Mouse (Mus musculus) right cerebral cortex, postnatal 36 days (tissue): ENCODE data around the gene Arhgap21.

Experiments used
- DNase-seq, 2 experiments: peaks; one replicate each; pipeline ENCODE4 v3.0.0; 2022; ENCODE audit warnings: low spot score in 2 of 2, mixed read lengths in 1 of 2

Arhgap21 gene

DNA sequence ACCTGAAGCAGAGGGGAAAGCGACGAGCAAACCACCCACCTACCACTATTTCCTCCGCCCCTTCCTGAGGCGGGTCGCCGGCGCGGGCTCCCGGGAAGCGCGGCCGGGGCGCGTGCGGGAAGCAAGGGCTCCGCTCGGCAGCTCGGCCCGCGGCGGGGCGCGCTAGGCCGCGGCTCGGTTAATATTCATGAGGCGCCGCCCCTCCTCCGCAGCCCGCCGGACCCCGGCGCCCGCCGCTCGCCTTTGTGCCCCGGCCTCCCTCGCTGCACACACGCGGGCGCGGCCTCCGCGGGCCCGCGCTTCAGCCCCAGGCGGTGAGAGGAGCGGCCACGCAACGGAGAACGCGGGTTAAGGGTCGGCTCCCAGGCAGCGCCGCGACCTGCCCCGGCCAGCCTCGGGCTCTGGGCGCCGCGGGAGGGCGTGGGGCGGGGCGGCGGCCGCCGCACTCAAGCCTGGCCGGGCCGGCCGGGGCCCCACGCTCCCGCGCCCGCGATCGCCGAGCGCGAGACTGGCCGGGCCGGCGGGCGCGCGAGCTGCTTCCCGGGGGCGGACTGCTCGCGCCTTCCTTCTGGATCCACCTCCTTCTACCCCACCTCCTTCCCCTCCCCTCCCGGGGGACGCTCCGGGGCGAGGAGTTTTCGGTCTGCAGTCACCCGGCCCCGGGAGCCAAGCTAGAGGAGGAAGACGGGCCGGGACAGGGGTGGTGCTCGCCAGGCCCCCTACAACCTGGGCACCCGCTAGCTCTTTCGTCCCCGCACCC is at the start of gene Arhgap21:
TSS of gene Arhgap21 (minus strand) at position 441 of the 760 bp plus-strand sequence.
- DNase-seq, result peak; percentile 64 to 65

DNA sequence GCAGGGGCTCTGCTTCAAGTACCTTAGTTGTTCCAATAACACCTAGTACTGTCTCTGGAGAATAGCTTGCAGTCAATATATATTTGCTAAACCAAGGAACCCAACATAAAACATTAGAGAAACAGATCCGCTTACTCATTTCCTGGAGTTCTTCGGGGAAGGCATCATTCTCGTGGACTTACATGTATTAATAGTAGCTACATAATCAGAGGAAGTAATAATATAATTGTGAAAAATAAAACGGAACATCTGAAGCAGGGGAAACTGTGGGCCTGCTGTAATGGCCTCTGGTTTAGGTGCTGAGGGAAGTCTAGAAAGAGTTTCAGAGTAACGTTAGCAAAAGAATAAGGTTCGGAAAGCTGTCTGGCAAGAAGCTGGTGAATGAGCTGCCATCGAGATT is 47.9 kb upstream of the Arhgap21 start:
- no peak for DNase-seq

DNA sequence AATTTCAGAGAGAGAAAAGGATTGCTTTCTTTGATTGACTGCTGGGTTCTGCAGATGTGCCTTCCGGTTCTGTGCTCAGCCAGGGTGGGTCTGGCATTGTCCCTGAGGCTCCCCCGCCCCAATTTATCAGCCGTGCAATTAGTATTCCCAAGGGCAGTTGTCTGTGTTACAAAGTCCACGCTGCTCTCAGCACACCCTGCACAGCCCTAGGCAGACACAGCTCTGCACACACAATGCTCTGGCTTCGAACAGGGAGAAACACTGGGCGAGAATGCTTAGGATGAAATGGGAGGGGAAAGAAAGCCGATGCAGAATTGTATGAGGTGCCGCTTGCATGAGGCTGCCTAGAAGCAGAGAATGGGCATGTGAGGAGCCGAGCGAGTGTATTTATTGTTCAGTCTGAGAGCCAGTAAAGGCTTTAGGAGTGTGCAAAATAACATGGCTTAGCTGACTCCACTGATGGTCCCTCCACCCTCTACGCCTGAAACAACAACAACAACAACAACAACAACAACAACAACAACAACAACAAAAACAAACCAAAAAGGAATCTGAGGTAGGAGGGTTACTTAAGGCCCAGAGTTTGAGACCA is 42.2 kb upstream of the Arhgap21 start:
- no peak for DNase-seq

DNA sequence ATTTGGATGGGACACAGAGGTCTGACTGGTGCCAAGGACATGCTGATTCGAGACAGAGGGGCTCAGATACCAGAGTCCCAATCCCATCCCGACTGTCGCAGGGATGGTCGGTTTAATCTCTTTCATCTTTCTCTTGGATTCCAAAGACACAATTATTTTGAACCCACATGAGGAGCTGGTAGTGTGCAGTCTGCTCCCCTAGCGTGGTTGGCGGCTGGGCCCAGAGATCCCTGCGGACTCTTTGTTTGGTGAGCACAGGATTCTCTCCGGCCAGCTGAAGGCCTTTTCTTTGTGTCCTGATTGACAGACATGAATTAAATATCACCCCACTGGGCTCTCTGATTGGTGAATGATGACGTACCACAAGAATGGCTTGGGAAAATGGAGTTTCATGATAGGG is 41.5 kb upstream of the Arhgap21 start:
- DNase-seq, result no peak

DNA sequence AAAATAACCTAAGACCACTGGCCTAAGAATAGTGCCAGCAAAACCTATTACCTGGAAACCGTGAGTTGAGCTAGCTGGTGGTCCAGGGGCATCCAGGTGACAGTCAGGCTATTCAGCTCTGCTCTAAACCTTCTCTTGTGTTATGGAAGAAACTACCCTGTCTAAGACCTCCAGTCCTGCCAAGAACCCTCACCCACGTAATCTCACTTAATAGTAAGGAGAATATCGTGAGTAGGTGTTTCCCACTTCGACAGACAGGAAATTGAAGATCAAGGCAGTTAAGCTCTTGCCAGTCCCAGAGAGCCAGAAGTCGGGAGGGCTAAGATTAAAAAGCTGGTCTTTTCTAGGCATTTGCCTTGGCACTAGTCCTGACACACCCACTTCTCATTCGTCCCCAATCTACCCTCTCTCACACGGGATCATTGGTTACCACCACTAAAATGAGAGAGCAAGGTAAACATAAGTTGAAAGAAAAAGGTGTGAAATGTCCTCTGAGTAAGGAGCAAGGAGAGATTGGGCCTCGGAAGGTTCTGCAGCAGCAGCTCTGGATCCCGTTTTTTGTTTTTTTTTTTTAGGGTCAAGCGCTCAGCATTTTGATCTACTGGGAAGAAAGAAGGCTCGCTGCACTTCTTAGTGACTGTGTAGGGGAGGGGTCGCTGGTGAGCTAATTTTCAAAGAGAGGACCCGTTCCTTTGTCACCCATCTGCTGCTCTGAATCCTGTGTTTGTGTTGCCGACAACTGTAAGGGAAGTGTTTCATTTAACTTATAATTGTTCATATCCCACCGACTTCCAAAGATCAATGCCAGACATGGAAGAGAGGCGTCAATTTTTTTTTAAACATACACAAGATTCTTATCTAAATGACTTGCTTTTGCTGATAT is 40.8 kb upstream of the Arhgap21 start:
- no peak for DNase-seq

DNA sequence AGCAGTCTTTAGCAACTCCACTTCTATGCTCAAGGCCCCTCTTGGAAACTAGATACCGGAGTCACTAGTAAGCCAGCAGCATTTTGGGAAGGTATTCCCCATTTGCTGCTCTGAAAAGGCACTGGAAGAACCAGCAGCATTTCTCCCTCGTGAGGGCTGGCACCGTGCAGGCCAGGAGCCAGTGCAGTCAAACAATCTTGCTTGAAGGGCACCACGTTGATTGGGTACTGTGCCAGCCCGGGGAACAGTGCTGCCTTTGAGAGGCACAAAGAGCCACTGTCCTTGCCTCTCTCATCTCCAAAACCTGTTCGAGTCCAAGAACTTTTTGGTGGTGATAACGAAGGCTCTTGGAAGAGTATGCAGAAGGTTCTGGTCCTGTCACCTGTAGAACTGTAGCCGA is 33.9 kb upstream of the Arhgap21 start:
- peak; percentile 32 to 34 for DNase-seq

DNA sequence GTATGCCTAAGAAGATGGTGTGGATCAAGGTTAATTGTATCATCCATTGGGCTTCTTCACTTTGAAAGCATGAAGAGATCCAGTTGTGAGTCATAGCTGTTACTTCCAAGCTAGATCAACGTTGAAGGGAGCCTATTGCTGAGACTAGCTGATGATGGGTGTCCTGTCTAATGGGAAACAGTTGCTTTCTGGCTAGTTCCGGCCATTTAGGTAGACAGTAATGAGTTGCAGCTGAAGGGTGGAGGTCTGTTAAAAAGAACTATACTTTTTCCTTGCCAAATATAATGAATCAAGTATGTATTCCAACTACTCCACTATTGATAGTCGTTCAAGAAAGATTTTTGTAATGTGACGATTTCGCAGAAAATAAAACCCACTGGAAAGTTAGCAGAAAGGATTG is 32.5 kb upstream of the Arhgap21 start:
- no peak for DNase-seq

DNA sequence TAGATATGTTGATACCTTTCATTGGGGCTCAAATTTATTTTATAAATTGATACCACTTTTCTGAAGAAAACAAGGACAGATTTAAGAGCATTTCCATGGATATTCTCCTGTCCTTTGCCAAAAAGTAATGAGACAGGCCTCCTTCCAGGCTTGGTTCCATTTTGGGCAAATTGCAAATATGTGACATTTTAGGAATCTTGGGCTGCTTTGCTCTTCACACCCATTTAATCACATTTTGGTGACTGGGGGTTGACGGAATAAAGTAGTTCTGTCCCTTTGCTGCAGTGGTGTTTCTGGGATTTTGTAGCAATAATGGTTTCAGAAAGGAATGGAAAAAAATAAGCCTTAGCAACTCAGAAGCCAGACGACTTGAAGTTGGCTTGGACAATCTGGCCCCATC is 26.9 kb upstream of the Arhgap21 start:
- DNase-seq, result no peak

DNA sequence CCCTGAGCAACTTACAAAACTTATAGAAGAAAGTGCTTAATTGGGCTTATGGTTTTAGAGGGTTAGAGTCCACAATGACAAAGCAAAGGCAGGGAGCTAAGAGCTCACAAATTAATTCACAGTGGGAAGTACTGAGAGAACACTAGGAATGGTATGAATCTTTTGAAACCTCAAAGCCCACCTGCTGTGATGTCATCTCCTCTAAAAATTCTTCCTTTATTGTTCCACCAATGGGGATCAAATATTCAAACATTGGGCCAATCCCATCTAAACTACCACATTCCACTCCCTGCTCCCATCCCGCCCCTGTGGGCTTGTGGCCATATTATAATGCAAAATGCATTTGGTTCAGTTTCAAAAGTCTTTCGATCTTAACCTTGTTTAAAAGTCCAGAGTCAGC is 22.8 kb upstream of the Arhgap21 start:
- no peak for DNase-seq

DNA sequence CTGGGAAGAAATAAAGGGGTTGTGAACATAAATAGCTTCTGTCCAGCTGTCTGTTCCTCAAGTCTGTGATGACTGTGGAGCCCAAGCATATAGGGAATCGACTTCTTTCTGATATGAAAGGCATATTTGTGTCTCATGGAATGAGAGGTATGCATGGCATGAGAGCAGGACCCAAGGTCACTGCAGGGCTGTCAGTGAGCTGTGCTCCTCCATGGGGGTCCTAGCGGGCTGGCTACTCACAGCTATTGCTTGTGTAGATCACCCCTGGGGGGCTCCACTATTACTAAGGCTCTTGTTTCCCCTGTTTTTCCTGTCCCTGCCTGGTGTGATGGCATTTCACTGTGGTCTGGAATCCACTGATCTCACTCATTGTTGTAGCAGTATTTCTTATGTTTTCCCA is 22.2 kb upstream of the Arhgap21 start:
- no peak for DNase-seq

DNA sequence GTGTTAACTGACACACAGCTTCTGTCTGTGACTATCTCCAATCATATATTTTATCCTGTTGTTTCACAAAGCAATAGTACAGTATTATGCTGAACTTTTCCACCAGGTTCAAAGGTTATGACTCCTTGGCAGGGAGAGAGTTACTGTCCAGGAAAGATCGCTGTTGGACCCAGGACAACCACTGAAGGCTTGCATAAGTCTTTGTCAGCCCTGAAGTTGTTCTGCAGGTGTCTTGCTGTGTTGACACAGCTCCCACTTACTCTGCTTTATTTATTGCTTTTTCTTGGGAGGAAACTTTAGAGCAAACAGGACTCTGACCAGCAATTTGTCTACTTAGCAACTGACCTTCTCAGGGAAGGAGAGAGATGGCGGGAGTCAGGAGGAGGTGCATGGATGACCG is 21.4 kb upstream of the Arhgap21 start:
- DNase-seq, result no peak

DNA sequence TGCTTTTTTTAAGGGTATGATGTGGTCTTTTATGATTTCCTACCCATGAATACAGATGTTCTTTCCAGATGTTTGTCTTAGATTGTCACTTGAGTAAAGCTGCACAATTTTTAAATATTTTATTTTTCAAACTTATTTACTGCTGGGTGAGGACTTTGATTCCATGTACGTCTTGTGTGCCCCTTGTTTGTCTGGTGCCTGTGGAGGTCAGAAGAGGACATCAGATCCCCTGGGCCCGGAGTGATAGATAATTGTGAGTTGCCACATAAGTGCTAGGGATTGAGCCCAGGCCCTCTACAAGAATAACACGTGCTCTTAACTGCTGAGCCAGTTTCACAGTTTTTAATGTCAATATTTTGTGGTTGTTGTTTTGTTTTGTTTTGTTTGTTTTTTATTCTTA is 19.1 kb upstream of the Arhgap21 start:
- no peak for DNase-seq

DNA sequence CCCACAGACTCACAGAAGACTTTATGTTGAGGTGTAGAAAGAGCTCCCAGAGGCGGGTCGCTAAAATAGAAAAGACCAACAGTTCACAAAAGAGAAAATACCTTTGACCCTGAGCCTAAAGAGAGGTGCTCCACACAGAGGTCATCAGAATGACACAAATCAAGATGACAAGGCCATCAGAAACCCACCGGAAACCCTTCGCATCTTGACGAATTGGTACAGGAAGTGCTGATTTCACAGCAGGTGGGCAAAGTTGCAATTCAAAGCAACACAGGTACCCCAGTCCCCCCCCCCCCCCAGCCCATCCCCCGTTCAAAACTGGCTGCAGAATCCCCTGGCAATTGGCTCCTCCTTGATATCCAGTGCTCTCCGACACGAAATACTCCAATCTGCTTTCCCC is 10.0 kb upstream of the Arhgap21 start:
- DNase-seq, result no peak

DNA sequence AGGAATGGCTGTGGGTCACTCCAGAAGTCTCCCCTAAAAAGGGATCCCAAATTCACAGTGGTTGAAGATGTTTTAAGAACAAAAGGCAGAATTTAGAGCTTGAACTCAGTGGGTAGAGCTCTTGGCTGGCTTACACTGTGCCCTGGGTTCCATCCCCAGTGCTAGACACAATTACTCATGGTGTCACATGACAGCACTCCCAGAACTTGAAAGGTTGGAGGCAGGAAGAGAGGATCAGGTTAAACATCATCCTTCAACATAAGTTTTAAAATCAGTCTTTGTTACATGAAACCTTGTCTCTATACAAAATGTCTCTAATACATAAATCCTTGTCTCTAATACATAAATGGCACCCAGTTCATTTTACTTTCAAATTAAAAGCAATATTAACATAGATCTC is 8.4 kb upstream of the Arhgap21 start:
- DNase-seq, result no peak

DNA sequence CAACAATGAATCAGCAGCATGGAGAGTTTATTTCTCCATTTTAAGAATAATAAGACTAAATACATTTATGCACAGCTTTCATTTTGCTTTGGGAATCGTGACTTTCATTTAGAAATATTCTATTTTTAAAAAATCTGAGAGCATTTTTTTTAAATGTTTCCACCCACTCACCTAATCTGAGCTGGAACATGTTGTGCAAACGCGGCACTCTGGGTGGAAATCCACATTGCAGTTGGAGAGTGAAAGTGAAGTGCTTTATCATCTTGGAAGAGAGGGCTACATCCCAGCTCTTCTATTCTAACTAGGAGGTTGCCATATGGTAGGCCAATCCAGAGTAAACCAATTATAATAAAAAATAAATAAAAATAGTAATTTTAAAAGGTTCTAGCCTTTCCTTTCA is 4.8 kb upstream of the Arhgap21 start:
- DNase-seq, result peak; percentile 31 to 63

DNA sequence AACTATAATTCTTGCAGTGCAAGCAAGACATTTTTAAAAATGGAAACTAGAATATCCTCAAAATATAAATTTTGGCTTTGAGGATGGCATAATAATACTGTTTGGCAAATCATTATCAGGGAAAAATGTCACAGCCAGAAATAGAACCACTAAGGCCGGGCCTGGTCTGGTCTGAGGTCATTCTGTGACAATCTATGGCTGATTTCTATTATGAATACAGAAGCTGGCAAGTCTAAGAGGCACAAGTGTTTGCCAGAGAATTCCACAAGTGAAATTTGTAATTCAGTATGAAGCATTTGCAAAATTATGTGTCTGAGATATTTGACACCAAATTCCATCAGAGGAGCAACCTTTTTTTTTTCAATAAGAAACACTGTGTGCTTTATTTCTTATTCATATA is 3.5 kb upstream of the Arhgap21 start:
- no peak for DNase-seq

DNA sequence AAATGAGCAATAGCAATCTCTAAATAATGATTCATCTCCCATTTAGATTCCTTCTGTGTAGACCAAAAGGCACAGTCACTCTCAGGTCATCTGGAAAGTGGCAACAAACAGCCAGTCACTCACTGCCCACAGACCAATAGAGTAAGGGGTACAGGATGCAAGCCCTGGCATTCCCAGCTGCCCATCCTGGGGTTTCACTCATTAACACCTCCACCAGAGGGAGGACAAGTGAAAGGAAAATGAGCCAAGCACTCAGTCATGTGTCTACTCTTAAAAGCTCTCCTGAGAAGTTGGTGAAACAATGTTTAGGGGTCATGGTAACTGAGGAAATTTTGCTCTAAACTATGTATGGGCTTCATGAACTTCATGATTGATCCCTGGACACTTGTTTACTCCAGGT is 2.9 kb upstream of the Arhgap21 start:
- DNase-seq, result no peak

DNA sequence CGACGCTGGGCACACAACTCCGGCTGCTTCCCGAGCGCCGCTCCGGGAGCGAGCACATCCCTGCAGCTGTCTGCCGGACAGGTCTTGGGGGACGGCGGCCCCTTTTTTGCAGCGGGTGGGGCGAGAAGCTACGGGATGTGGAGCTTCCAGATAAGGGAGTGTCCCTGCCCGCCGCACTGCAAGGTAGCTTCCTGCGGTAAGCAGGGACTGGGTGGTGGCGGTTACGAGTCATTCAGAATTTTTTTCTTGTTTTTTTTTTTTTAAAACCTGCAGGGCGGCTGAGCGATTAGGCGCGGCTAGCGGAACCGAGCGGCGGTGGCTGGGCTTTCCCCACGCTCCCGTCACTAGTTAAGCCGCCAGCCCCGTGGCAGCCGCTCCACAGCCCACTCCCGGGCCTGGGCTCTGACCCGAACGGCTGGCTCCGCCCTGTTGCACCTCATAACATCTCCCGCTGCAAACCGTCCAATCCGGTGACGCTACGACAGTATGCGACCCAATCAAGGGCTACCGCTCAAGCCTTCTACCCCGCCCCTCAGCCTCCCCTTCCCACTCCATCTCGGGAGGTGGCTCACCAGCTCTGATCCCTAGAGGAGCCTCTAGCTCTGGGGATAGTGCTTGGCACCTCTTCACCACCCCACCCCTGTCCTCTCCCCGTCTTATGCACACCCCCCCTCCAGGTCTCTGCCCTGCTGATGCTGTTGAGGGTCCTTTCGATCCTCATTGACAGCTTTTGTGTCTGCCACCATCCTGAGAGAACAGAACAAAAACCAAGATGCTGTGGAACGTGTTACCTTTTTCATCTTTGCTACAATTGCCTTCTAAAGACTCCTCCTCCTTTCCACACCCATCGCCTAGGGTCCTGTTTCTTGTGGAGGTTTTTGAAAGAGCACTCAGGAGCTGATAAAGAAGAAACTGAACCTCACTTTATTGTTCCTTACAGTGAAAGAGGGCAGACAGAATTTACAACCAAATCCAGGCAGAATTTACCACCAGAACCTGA is 820 bp upstream of the Arhgap21 start:
- peak; percentile 95 to 98 for DNase-seq

DNA sequence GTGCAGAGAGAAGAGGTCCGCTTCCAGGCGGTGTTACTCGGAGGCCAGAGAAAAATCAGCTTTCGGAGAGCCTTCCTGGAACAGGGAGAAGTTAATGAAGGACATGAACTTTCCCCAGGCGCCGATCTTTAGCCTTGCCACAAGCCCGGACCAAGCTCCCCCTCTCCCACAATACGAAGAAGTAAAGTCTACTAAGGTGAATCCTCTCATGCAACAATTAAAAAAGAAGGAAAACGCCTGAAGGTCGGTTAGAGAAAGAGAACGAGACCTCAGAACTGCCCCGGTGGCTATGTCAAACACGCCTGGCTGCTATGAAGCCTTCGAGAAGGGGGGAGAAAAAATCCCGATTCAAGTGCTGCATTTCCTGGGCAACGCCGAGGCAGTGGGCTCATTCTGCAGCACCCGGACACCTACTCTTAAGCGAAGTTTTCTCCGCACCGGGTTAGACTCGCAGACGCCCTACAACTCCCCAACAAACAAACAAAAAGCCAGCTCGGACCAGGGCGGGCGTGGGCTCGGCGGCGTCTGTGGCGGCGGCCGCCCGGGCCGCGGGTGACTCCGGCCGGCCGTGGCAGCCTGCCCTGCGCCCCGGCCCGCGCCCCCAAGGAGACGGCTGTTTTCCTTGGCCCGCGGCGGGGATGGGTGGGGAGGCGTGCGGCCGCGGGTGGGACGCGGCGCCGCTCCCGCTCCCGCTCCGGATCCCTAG is 882 bp downstream of the Arhgap21 start:
- DNase-seq, result no peak

DNA sequence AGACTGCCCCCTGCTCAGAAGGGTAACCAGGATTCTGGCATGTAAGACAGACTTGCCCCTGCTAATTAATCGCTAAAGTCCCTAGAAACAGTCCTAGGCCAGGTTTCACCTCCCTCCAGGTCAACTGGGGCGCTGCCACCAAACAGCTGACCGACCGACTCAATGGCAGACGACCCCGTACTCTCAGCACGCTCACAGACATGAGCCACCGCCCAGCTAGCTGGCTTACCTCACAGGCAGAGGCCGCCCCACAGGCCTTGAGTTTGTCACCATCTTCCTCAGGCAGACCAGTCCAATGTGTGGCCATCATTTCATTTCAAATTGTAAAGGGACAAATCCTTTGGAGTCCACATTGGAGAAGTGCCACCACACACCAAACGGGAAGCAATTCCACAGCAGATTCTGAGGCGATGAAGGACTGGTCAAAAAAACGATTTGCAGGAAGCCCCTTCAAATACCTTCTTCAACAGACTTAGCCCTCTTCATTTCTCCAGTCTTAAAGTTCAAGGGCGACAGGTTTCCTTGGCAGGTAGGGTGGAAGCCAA is 1.5 kb downstream of the Arhgap21 start:
- DNase-seq, result peak in 1 of 2 experiments; percentile 30
